Mouse (Mus musculus) E14TG2a.4 (cell line): ENCODE results near the gene Olfr46.

Experiments
- CTCF ChIP-seq: conservative IDR thresholded peaks from 2 replicates; pipeline ENCODE4 v1.5.1; 2014; ENCODE audit warnings: low read length
- NANOG ChIP-seq: IDR thresholded peaks from 2 replicates; pipeline ENCODE4 v1.6.1; 2014; ENCODE audit warnings: borderline replicate concordance, low read length, mixed read lengths

GRCm38 (mm10) chr7:140630559-140630958 is 29.5 kb downstream of the Olfr46 start:
- no peak for TF ChIP-seq CTCF
- TF ChIP-seq NANOG, result no peak
